Mouse (Mus musculus) erythroblast, embryonic 14.5 days (primary cell): ENCODE data around the gene Map2k6.

Experiments used
- GATA1 ChIP-seq: IDR thresholded peaks from 2 replicates; pipeline ENCODE4 v1.6.1; 2012; ENCODE audit warnings: low read length, inconsistent platforms, mixed read lengths
- TAL1 ChIP-seq: IDR thresholded peaks from 3 replicates; pipeline ENCODE4 v1.6.1; 2012; ENCODE audit warnings: low read length, inconsistent platforms, mixed read lengths

DNA sequence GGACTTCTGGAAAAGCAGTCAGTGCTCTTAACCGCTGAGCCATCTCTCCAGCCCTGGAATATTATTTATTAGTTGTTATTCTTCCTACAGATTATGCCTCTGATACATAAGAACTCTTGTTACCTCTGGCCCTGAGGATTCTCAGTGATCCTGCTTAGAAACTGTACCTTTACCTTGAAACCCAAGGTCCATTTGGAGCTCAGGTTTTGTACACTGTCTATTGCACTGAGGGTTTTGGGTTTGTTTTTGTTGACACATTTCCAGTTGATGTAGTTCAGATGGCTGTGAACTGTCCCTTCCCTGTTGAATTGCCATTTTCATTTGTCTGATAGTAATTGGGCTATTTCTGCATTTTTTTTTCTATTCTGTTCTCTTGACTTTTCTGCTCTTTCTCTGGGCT, 85.5 kb downstream of the Map2k6 start:
- TF ChIP-seq GATA1 (no peak), TAL1 (no peak)
